Mouse (Mus musculus) heart, postnatal 0 days (tissue): ENCODE data around the gene Comt.

ENCODE experiments used
- CTCF ChIP-seq: IDR thresholded peaks from 2 replicates; pipeline ENCODE4 v1.5.1; 2016; ENCODE audit warnings: antibody characterized with exemption, control low read depth, low read depth
- EP300 ChIP-seq: IDR thresholded peaks from 2 replicates; pipeline ENCODE4 v1.6.1; 2016; ENCODE audit warnings: antibody characterized with exemption, low read depth

GRCm38 (mm10) chr16:18360151-18360805 lies 66.4 kb downstream of the Comt start:
- TF ChIP-seq CTCF (no peak), EP300 (no peak)
